Mouse (Mus musculus) B cell, adult 62 days (primary cell): ENCODE measurements around the gene Ythdf2. TPM values are rescaled to one million over a fixed set of nuclear protein-coding genes. Genes with fewer than 3 reads are reported as not detected.

Source experiments
- total RNA-seq: library from RNA; stranded (reverse); gene quantifications from 4 replicates; pipeline ENCODE4 v1.2.4, GENCODE M21; 2023

Gene Ythdf2
- total RNA-seq = 81.5 to 86.0 TPM (median 84.6 TPM) in 4 replicates

GRCm38 (mm10) chr4:132211953-132212734 is at the start of gene Ythdf2:
TSS of gene Ythdf2 (minus strand) at chr4:132212303.

GRCm38 (mm10) chr4:132144080-132144841 is 67.8 kb downstream of the Ythdf2 start, which contains the start of gene Oprd1:
TSS of gene Oprd1 (minus strand) at chr4:132144486.

Other genes starting within 250 kb of the Ythdf2 start
- gene Gm10300, start 137.6 kb downstream of the Ythdf2 start, total RNA-seq = 0.33 to 0.58 TPM in 2 of 4 replicates, not detected in the others
- gene Epb41, start 137.0 kb downstream of the Ythdf2 start, total RNA-seq = 73.5 to 77.8 TPM (median 75.5 TPM) in 4 replicates
- not detected in 4 replicates for gene Oprd1, start 67.8 kb downstream of the Ythdf2 start, total RNA-seq
- gene Gmeb1, start 49.3 kb upstream of the Ythdf2 start, total RNA-seq = 38.8 to 44.4 TPM (median 39.9 TPM) in 4 replicates
- gene Taf12, start 62.1 kb upstream of the Ythdf2 start, total RNA-seq = 30.3 to 34.3 TPM (median 32.2 TPM) in 4 replicates
- not detected in 4 replicates for gene Rab42, start 91.1 kb upstream of the Ythdf2 start, total RNA-seq
- 32.7 to 41.4 TPM (median 35.7 TPM) in 4 replicates for gene Trnau1ap, start 117.2 kb upstream of the Ythdf2 start, total RNA-seq
- 14.4 to 22.8 TPM (median 19.2 TPM) in 4 replicates for gene Rcc1, start 141.3 kb upstream of the Ythdf2 start, total RNA-seq
- 26.5 to 32.2 TPM (median 30.3 TPM) in 4 replicates for gene Phactr4, start 210.2 kb upstream of the Ythdf2 start, total RNA-seq